Mouse (Mus musculus): ENCODE measurements around the gene Rgcc.

DNA sequence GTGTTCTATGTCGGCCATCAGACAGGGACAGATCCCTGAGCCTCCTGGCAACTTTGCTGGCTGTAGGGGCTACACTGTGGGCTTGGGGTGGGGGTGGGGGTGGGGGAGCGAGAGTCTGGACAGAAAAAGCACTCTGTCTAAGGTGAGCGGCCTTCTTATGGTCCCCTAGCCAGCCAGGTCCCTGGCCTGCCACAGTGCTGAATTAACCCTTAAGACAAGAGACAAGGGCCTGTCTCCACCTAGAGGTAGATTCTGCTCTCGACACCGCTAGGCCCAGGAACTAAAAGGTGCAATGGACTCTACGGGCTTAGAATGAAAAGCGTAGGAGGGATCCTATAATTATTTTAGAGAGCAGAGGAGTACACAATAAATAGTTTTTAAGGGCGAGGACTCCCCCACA lies 19.7 kb upstream of the Rgcc start:
- TF ChIP-seq CTCF (IDR thresholded peaks at IDR 0.05; ENCODE audit: extremely low read depth, insufficient read depth, low read length) (peak; percentile 50), POLR2A (IDR thresholded peaks at IDR 0.05; ENCODE audit: extremely low read depth, insufficient read depth, low read length) (no peak)

All from cortical plate, adult 2 months (tissue).